Mouse (Mus musculus): ENCODE measurements around the gene Rprd1b. TPM values are rescaled to one million over a fixed set of nuclear protein-coding genes. Genes with fewer than 3 reads are reported as not detected.

Rprd1b gene
- polyA plus RNA-seq, 1 experiment from 2014 or later: 43.1 TPM

GRCm38 (mm10) chr2:158180797-158181196 lies 152.5 kb downstream of the Rprd1b start:
- no peak overlapping the region for H3K9ac ChIP-seq (ENCODE audit: low read depth, low read length)
- H3K27me3 ChIP-seq (ENCODE audit: control insufficient read depth, insufficient read depth, low read length): no peaks in the 10 kb centered on the region
- H3K27ac ChIP-seq (ENCODE audit: low read depth, low read length): no peak overlapping the region
- H3K9me3 ChIP-seq (replicated peaks; ENCODE audit: control insufficient read depth, low read length): no peaks in the 10 kb centered on the region
- peaks cover 19% of the 10 kb centered on the region for H3K4me1 ChIP-seq (ENCODE audit: control insufficient read depth, insufficient read depth, low read length)
- no peak overlapping the region for H3K4me3 ChIP-seq (ENCODE audit: low read depth, low read length)
- 39% methylated on average over 9 of the region's 9 CpGs for WGBS (ENCODE audit: insufficient replicate concordance)
- no peaks in the 10 kb centered on the region for H3K36me3 ChIP-seq (ENCODE audit: control insufficient read depth, insufficient read depth, low read length)
- no peak for ATAC-seq (replicated peaks; ENCODE audit: insufficient number of reproducible peaks, low FRiP score, low TSS enrichment)
- no peak overlapping the region for H3K4me2 ChIP-seq

Other genes starting within 250 kb of the Rprd1b start
- 0.34 and 0.42 TPM in 2 replicates for gene Vstm2l, start 113.8 kb upstream of the Rprd1b start, polyA plus RNA-seq (2014; fragmentation: Nextera tagmentation; extraction: Ambion mirVana)
- gene Tti1, start 64 bp upstream of the Rprd1b start, polyA plus RNA-seq (2014; fragmentation: Nextera tagmentation; extraction: Ambion mirVana): 24.5 and 25.6 TPM in 2 replicates
- 129 and 130 TPM in 2 replicates for gene Tgm2, start 117.9 kb downstream of the Rprd1b start, polyA plus RNA-seq (2014; fragmentation: Nextera tagmentation; extraction: Ambion mirVana)
- 0.37 and 0.57 TPM in 2 replicates for gene D630003M21Rik, start 200.7 kb downstream of the Rprd1b start, polyA plus RNA-seq (2014; fragmentation: Nextera tagmentation; extraction: Ambion mirVana)
- gene Bpi, start 229.6 kb downstream of the Rprd1b start, polyA plus RNA-seq (2014; fragmentation: Nextera tagmentation; extraction: Ambion mirVana): not detected in 2 replicates

Data from heart, embryonic 11.5 days (tissue).